Mouse (Mus musculus): ENCODE measurements around the gene BC049715. TPM values are rescaled to one million over a fixed set of nuclear protein-coding genes. Genes with fewer than 3 reads are reported as not detected.
A peak's percentile ranks its signal among the peaks of the same experiment; 100 is the strongest.

The BC049715 gene
- total RNA-seq (2015; ENCODE audit: low replicate concordance), result 0.38 TPM in 1 of 2 replicates, not detected in the other
- total RNA-seq (2017; ENCODE audit: low replicate concordance), result 0.34 and 5.3 TPM in 2 replicates

- peak; percentile 45 for ATAC-seq (replicated peaks; ENCODE audit: low FRiP score, poor library complexity, severe bottlenecking)
Observed at GRCm38 (mm10) chr6:136827516-136827880, at the start of gene BC049715. Gene BC049715 (plus strand): TSS chr6:136827626.

DNA sequence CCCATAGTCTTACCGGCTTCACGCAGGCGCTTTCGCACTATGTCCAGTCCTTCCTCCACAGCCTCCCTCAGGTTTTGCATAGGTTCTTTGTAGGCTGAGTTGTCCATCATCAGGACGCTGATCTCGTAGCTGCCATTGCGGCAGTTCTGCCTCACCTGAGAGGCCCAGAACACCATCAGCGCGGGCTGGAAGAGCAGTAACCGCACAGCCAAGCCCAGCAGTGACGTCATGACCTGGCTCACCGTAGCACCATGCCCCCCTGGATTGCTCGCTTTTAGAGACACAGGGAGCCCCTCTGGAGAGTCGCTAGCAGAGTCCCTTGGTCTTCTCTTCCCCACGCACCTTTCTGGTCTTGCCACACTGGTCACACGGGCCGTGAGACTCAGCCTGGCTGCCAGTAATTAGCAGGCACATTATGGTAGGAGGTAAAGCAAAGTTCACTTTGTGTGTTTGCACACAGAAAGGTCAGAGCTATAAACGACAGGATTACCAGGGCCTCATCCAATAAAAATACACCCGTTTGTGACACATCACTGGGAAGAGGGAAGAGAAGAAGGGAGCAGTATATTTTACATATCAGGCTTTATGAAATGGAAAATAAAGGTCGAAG, 45.9 kb upstream of the BC049715 start, which contains the start of gene Gucy2c:
Gene Gucy2c (minus strand): TSS at position 389 of the 610 bp plus-strand sequence.
- no peak for ATAC-seq (replicated peaks; ENCODE audit: low FRiP score, poor library complexity, severe bottlenecking)

DNA sequence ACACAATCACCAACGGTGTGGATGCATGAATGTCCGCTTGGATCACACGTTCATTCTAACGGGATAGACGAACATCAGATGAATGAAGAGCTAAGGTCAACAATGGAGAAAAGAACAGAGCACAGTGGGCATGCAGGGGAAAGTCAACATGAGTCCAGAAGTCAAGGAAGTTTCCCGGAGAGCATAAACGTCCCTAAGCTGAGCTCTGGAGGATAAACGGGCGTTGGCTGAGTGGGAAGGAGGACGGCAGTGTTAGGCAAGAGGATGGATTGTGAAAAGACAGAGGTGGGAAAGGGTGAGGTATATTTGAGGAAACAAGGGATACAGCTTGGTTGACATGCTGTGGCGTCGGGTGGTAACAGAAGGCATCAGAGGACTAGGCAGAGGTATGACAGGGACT, 45.3 kb upstream of the BC049715 start:
- ATAC-seq (replicated peaks; ENCODE audit: low FRiP score, poor library complexity, severe bottlenecking), result no peak

GRCm38 (mm10) chr6:136782761-136783160, 44.7 kb upstream of the BC049715 start:
- no peak for ATAC-seq (replicated peaks; ENCODE audit: low FRiP score, poor library complexity, severe bottlenecking)

- ATAC-seq (replicated peaks; ENCODE audit: low FRiP score, poor library complexity, severe bottlenecking), result no peak
Observed at GRCm38 (mm10) chr6:136789391-136789971, 37.9 kb upstream of the BC049715 start.

DNA sequence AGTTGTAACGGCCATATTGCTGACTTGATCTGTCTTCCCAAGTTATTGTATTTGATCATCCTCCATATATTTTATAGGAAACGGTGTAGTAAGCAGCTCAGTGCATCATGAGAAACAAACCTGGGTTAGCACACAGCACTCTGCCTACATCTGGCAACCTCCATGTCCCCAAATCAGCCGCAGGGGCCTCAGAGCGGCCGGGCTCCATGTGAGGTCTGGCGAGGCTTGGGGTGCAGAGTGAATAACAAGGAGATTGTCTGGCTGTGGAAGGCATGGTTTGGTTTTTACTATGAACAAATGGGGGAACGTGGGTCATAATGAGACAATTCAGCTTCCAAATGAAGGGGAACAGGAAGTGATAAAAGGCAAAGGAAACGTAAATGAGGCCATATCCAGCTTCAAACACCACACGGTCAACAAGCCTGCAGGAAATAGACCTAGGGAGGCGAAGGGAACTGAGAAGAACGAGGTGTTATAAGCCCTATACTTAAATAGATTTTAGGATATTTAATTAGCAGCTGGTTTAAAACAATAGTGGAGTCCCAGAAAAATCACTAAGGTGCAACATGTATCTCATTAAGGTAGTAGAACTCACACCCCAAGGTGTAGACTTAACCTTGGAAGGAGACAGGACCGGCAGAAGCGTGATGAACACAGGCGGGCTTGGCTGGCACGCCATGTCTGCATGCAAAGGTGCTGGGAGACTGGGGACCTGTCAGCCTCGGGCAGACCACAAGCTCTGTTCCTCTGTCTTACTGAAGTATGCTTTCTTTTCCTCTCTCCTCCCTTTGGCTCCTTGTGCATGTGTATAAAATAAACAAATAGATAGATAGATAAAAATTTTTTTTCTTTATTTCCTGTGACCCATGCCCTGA, 34.3 kb upstream of the BC049715 start:
- ATAC-seq (replicated peaks; ENCODE audit: low FRiP score, poor library complexity, severe bottlenecking), result no peak

- no peak for ATAC-seq (replicated peaks; ENCODE audit: low FRiP score, poor library complexity, severe bottlenecking)
Observed at GRCm38 (mm10) chr6:136793831-136794525, 33.4 kb upstream of the BC049715 start.

DNA sequence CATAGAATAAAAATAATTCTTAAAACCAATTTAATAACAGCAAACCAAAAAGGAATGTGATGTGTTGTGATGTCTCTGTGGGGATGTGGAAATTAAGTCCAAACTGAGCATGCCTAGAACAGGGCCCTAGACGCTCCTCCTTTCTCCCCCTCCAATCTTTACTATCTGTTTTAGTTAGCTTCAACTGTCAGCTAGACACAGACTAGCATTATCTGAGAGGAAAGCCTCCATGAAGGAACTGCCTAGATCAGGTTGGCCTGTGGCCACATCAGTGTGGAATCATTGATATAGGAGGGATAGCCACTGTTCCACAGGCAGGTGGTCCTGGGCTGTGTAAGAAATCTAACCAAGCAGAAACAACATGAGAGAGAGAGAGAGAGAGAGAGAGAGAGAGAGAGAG, 32.3 kb upstream of the BC049715 start:
- ATAC-seq (replicated peaks; ENCODE audit: low FRiP score, poor library complexity, severe bottlenecking), result no peak

DNA sequence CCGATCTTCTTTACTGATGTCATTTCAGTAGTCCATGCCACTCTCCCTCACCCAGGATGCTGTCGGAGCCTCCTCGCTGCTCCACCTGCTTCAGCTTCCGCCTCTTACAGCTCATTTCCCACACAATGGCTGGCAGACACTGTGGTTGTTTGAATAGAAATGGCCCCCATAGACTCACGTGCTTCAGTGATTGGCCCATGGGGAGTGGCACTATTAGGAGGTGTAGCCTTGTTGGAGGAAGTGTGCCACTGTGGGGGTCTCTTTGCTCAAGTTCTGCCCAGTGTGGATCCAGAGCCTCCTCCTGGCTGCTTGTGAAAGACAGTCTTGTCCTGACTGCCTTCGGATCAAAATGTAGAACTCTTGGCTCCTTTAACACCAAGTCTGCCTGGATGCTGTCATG, 31.6 kb upstream of the BC049715 start:
- ATAC-seq (replicated peaks; ENCODE audit: low FRiP score, poor library complexity, severe bottlenecking), result no peak

GRCm38 (mm10) chr6:136797874-136798693, 29.3 kb upstream of the BC049715 start:
- ATAC-seq (replicated peaks; ENCODE audit: low FRiP score, poor library complexity, severe bottlenecking), result peak; percentile 85

- ATAC-seq (replicated peaks; ENCODE audit: low FRiP score, poor library complexity, severe bottlenecking), result no peak
Observed at GRCm38 (mm10) chr6:136800710-136801109, 26.7 kb upstream of the BC049715 start.

- no peak for ATAC-seq (replicated peaks; ENCODE audit: low FRiP score, poor library complexity, severe bottlenecking)
Observed at GRCm38 (mm10) chr6:136801274-136801673, 26.2 kb upstream of the BC049715 start.

GRCm38 (mm10) chr6:136803093-136803738, 24.2 kb upstream of the BC049715 start:
- peak; percentile 14 for ATAC-seq (replicated peaks; ENCODE audit: low FRiP score, poor library complexity, severe bottlenecking)

DNA sequence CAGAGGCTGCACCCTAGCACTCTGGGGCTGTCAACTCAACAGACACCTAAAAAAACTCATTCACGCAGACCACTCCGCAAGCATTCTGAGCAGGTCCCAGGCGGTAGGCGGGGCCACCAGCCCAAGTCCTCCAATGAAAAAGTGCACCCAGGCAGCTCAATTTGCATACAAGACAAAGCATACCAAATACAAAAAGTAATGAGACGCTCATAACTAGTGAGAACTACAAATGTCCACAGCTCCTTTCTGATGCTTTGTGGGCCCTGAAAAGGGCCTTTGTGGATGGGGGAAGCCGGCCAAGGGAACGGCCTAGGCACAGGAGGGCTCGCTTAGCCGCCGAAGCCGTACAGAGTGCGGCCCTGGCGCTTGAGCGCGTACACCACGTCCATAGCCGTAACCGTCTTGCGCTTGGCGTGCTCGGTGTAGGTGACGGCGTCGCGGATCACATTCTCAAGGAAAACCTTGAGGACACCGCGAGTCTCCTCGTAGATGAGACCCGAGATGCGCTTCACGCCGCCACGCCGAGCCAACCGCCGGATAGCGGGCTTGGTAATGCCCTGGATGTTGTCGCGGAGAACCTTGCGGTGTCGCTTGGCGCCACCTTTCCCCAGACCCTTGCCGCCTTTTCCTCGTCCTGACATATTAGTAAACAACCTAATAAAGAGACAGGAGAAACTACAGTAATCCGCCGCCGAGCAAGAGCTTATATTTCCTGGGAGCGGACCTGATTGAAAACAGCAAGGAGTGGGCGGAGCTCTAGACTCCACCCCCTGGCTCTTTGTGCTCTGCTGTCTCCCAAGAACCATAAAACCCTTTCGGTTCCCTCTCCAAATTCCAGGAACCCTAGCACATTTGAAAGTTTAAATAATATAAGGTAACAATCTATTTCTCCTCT, 23.4 kb upstream of the BC049715 start, which contains the start of gene Hist4h4:
Gene Hist4h4 (minus strand): TSS at position 677 of the 895 bp plus-strand sequence.
- peak; percentile 65 for ATAC-seq (replicated peaks; ENCODE audit: low FRiP score, poor library complexity, severe bottlenecking)

GRCm38 (mm10) chr6:136804705-136805408, 22.6 kb upstream of the BC049715 start:
- ATAC-seq (replicated peaks; ENCODE audit: low FRiP score, poor library complexity, severe bottlenecking), result no peak

DNA sequence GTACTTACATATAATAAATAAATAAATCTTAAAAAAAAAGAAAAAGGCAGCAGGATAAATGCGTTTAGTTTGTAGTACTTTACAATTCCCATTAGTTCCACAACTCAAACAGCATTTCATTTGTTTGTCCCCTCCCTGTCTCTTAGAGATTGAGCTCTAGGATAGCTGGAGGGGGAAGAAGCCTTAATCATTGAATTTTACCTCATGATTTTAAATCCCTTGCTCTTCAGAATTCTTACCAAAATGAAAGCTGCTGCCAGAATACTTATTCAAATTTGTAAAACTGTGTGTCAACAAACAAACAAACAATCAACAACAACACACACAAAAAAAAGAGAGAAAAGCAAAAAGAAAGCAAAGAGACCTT, 22.0 kb upstream of the BC049715 start:
- no peak for ATAC-seq (replicated peaks; ENCODE audit: low FRiP score, poor library complexity, severe bottlenecking)

- no peak for ATAC-seq (replicated peaks; ENCODE audit: low FRiP score, poor library complexity, severe bottlenecking)
Observed at GRCm38 (mm10) chr6:136806819-136807218, 20.6 kb upstream of the BC049715 start.

All from erythroblast, adult 5-6 weeks (primary cell).